Mouse (Mus musculus) neural tube, embryonic 14.5 days (tissue): ENCODE data around the gene Dupd1. TPM values are rescaled to one million over a fixed set of nuclear protein-coding genes. Genes with fewer than 3 reads are reported as not detected.
"Not testable (repeated sequence)": the region's sequence is repeated elsewhere in the genome, so short reads cannot be mapped to it uniquely, and the experiment has no call there.

Source experiments
- ATAC-seq: fragments of 200-750 bp; cut with Nextera tagmentation; 2 replicates; pipeline ENCODE4 v1.8.0; 2017; ENCODE audit warnings: low read depth, mild to moderate bottlenecking, moderate TSS enrichment, moderate library complexity
- H3K27ac ChIP-seq: fragments of 300-500 bp; sonication (generic); 2 replicates; pipeline ENCODE4 v1.5.1; 2014; ENCODE audit warnings: low read depth, mild to moderate bottlenecking, control low read depth, low read length, moderate library complexity, mixed read lengths
- H3K27me3 ChIP-seq: fragments of 300-500 bp; sonication (generic); 2 replicates; pipeline ENCODE4 v1.6.1; 2014; ENCODE audit warnings: low read length; ENCODE audit not compliant: control insufficient read depth, insufficient read depth
- H3K36me3 ChIP-seq: fragments of 300-500 bp; sonication (generic); 2 replicates; pipeline ENCODE4 v1.6.1; 2014; ENCODE audit warnings: low read length, mixed read lengths; ENCODE audit not compliant: control insufficient read depth, insufficient read depth
- H3K4me1 ChIP-seq: fragments of 300-500 bp; sonication (generic); 2 replicates; pipeline ENCODE4 v1.6.1; 2014; ENCODE audit warnings: low read length; ENCODE audit not compliant: control insufficient read depth, insufficient read depth
- H3K4me2 ChIP-seq: fragments of 300-500 bp; sonication (generic); 2 replicates; pipeline ENCODE4 v1.6.1; 2014; ENCODE audit warnings: mild to moderate bottlenecking, low read depth, low read length, control low read depth
- H3K4me3 ChIP-seq: fragments of 300-500 bp; sonication (generic); 2 replicates; pipeline ENCODE4 v1.5.1; 2014; ENCODE audit warnings: low read depth, low read length, control low read depth, mixed read lengths
- H3K9ac ChIP-seq: fragments of 300-500 bp; sonication (generic); replicated peaks from 2 replicates; pipeline ENCODE4 v1.6.1; 2014; ENCODE audit warnings: low read depth, mild to moderate bottlenecking, control low read depth, low read length, mixed read lengths
- H3K9me3 ChIP-seq: fragments of 300-500 bp; sonication (generic); 2 replicates; pipeline ENCODE4 v1.6.1; 2016; ENCODE audit warnings: low read length; ENCODE audit not compliant: control insufficient read depth
- WGBS: fragments of 180-500 bp; shearing (Covaris S2); extraction: QIAGEN DNeasy Blood & Tissue Kit; methylation state at CpG from one replicate; pipeline ENCODE4 v1.1.7; 2014; 5-methylcytosine and 5-hydroxymethylcytosine counted together
- polyA plus RNA-seq: library from polyadenylated mRNA; unstranded; fragments of >200 nt; fragmentation: Nextera tagmentation; extraction: Ambion mirVana; gene quantifications from 2 replicates; pipeline ENCODE4 v1.2.1, GENCODE M21; 2014

Dupd1 gene
- polyA plus RNA-seq, 1 experiment from 2014 or later = 0.17 TPM

DNA sequence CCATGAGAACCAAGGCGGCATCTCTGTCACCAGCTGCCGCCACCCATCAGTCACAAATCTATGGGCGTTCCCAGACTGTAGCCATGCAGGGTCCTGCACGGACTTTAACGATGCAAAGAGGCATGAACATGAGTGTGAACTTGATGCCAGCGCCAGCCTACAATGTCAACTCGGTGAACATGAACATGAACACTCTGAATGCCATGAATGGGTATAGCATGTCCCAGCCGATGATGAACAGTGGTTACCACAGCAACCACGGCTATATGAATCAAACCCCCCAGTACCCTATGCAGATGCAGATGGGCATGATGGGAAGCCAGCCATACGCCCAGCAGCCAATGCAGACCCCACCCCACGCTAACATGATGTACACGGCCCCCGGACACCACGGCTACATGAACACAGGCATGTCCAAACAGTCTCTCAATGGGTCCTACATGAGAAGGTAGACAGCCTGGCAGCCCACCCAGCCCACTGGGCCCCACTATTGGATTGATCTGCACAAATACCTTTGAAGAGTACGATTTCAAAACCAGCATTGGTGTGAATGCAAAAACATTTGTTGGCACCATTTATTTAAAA is 43.9 kb downstream of the Dupd1 start:
- H3K36me3 ChIP-seq = peaks cover 17% of the 10 kb centered on the region
- not testable (repeated sequence) for H3K9ac ChIP-seq, H3K4me1 ChIP-seq, H3K4me2 ChIP-seq, H3K27me3 ChIP-seq, H3K27ac ChIP-seq, H3K4me3 ChIP-seq, ATAC-seq, H3K9me3 ChIP-seq
- WGBS = 84% methylated on average over 15 of the region's 15 CpGs

GRCm38 (mm10) chr14:21669633-21670421 is 44.5 kb downstream of the Dupd1 start:
- no peak overlapping the region for H3K27ac ChIP-seq
- peaks cover 21% of the 10 kb centered on the region for H3K36me3 ChIP-seq
- peak; percentile 78 for ATAC-seq

DNA sequence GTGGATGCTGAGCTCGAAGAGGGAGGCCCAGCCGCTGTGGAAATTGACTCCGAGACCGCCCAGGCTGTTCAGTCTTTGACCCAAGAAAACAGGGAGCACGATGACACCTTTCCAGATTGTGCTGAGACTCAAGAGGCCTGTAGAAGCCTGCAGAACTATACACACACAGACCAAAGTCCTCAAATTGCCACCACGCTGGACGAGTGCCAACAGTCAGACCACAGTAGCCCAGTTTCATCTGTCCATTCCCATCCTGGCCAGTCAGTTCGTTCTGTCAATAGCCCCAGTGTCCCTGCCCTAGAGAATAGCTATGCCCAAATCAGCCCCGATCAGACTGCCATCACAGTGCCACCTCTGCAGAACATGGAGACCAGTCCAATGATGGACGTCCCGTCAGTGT is 45.2 kb downstream of the Dupd1 start:
- no peak overlapping the region for H3K27ac ChIP-seq
- H3K4me3 ChIP-seq = no peak overlapping the region
- 96% methylated on average over 11 of the region's 11 CpGs for WGBS
- H3K4me2 ChIP-seq = no peak overlapping the region
- H3K9me3 ChIP-seq = no peaks in the 10 kb centered on the region
- H3K4me1 ChIP-seq = no peaks in the 10 kb centered on the region
- H3K27me3 ChIP-seq = no peaks in the 10 kb centered on the region
- no peak for ATAC-seq
- H3K36me3 ChIP-seq = peaks cover 26% of the 10 kb centered on the region
- H3K9ac ChIP-seq = no peak overlapping the region

More at GRCm38 (mm10) chr14:21669633-21670421, 44.5 kb downstream of the Dupd1 start:
- Histone ChIP-seq H3K9ac (no peak overlapping the region), H3K9me3 (no peaks in the 10 kb centered on the region), H3K4me3 (no peak overlapping the region), H3K4me1 (no peaks in the 10 kb centered on the region), H3K27me3 (no peaks in the 10 kb centered on the region), H3K4me2 (no peak overlapping the region)
- WGBS = 69% methylated on average over 11 of the region's 11 CpGs

DNA sequence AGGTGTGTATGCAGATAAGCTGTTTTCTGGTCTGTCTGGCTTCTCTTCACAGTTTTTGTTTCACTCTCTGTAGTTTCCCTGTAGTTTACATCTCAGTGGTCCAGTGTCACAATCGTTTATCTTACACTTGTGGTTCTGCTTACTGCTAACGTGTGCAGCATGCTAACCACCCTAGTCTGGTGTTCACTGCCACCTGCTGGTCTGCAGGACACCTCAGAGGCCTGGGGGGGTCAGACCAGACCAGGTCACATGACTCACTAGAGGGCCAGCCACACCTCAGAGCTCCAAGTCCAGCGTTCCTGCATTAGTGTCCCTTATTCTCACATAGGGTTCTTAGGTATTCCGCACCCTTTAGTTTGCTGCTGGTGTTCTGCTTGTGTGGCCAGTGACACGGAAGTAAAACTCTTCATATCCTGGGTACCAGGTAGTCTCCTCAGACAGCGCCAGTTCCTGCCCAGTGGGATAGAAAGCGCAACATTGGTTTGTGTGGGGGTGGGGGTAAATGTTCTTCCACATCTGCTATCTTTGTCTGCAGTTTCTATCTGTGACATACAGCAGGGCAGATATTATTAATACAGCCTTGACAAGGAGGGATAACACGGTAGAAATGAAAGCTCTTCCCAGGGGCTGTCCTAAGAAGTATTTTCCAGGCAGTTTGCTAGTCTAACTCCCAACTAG is 51.8 kb downstream of the Dupd1 start:
- no peaks in the 10 kb centered on the region for H3K9me3 ChIP-seq
- no peak overlapping the region for H3K4me2 ChIP-seq
- 78% methylated on average over 8 of the region's 8 CpGs for WGBS
- H3K27me3 ChIP-seq = no peaks in the 10 kb centered on the region
- H3K27ac ChIP-seq = no peak overlapping the region
- H3K36me3 ChIP-seq = peaks cover 33% of the 10 kb centered on the region
- no peak overlapping the region for H3K4me3 ChIP-seq
- H3K4me1 ChIP-seq = 0 out of 2 replicates have a peak, but pooled peaks cover 6% of the 10 kb centered on the region
- ATAC-seq = no peak
- no peak overlapping the region for H3K9ac ChIP-seq

- H3K4me3 ChIP-seq = no peak overlapping the region
- H3K9ac ChIP-seq = no peak overlapping the region
- peak; percentile 90 for ATAC-seq
- no peak overlapping the region for H3K27ac ChIP-seq
- no peaks in the 10 kb centered on the region for H3K27me3 ChIP-seq
- H3K9me3 ChIP-seq = no peaks in the 10 kb centered on the region
- 11% methylated on average over 5 of the region's 5 CpGs for WGBS
- peaks cover 27% of the 10 kb centered on the region for H3K36me3 ChIP-seq
- H3K4me1 ChIP-seq = 0 out of 2 replicates have a peak, but pooled peaks cover 6% of the 10 kb centered on the region
- no peak overlapping the region for H3K4me2 ChIP-seq
These were observed 54.7 kb downstream of the Dupd1 start for GRCm38 (mm10) chr14:21659652-21660051.

DNA sequence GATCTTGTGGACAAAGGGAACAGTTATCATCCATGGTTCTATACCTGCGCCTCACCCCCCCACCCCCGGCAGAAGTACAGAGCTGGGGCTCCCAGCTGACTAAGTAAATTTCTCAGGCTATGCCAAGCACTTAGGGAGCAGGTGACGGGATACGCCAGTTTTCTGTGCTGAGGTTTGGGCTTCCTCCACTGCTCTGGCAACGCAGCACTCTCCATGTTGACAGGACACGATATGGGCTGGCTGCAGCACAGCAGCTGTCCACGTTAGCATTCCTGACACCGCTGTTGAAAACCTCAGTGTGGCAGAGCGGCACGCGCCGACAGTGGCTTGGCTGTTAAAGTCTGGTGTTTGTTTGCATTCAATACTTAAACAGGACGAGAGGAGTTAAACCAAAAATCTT is 55.2 kb downstream of the Dupd1 start:
- peak; percentile 42 for ATAC-seq

DNA sequence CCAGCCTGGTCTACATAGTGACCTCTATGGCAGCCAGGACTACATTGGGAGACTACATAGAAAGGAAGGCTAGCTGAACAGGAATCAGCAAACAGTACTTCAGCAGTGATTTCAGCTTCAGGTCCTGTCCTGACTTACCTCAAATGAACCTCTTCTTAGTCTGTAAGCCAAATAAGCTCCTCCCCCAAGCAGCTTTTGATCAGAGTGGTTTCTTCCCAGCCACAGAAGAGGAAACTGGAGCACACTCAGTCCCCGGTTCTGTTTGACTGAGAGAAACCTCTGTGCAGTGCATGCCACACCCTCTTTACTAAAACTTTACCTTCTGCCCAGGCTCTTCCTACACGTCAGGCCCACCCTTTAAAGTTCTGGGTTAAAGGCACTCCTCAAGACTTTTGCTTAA is 60.6 kb downstream of the Dupd1 start:
- Histone ChIP-seq H3K4me3 (no peak overlapping the region), H3K27me3 (no peaks in the 10 kb centered on the region), H3K9me3 (no peaks in the 10 kb centered on the region), H3K4me2 (no peak overlapping the region), H3K36me3 (no peaks in the 10 kb centered on the region), H3K4me1 (no peaks in the 10 kb centered on the region), H3K9ac (no peak overlapping the region), H3K27ac (no peak overlapping the region)
- WGBS = 89% methylated on average over 2 of the region's 2 CpGs
- no peak for ATAC-seq

More for the DNA sequence above, 55.2 kb downstream of the Dupd1 start:
- Histone ChIP-seq H3K4me2 (no peak overlapping the region), H3K9me3 (no peaks in the 10 kb centered on the region), H3K27ac (0 out of 2 replicates have a peak overlapping the region, but pooled peaks have one; percentile 23), H3K4me1 (0 out of 2 replicates have a peak, but pooled peaks cover 6% of the 10 kb centered on the region), H3K4me3 (no peak overlapping the region), H3K36me3 (peaks cover 24% of the 10 kb centered on the region), H3K9ac (no peak overlapping the region), H3K27me3 (no peaks in the 10 kb centered on the region)
- WGBS = 60% methylated on average over 13 of the region's 13 CpGs

DNA sequence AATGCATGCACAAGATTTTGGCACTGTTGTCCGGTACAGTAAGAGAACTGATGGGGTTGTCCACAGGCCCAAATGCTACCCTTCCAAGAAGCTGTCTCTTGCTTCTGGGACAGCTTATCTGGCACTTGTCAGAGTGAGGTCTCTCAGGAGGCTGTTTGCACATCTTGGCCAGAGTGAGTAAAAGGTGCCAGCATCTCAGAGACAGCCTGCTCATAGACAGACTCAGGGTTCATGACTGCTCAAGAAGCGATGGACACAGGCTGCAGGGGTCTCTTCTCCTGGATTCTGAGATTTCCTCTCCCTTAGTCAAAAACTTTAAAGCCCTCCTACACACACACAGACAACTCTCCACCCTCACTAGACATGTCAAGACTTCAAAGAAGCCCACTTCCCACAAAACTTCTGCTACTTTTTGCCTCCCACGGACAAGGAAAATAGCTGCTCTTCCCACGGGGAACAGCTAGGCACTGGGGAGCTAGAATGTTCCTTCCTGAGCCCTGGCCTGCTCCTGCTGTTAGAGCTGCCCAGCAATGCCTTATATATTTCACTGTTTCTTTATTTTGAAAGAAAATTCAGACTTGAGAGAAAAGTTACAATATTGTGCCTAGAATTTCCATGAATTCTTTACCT is 73.5 kb downstream of the Dupd1 start:
- ATAC-seq = no peak
- Histone ChIP-seq H3K27ac (no peak overlapping the region), H3K9ac (no peak overlapping the region), H3K4me1 (no peaks in the 10 kb centered on the region), H3K36me3 (peaks cover 4% of the 10 kb centered on the region; the same call in 1 of the 2 replicates), H3K4me2 (no peak overlapping the region), H3K9me3 (no peaks in the 10 kb centered on the region), H3K4me3 (no peak overlapping the region), H3K27me3 (no peaks in the 10 kb centered on the region)
- 83% methylated on average over 4 of the region's 4 CpGs for WGBS
